Mouse (Mus musculus) forebrain, embryonic 13.5 days (tissue): ENCODE measurements around the gene Pik3r1. TPM values are rescaled to one million over a fixed set of nuclear protein-coding genes. Genes with fewer than 3 reads are reported as not detected.

Experiments
- ATAC-seq: fragments of 200-750 bp; cut with Nextera tagmentation; 2 replicates; pipeline ENCODE4 v1.8.0; 2017
- H3K27ac ChIP-seq: fragments of 300-500 bp; sonication (generic); 2 replicates; pipeline ENCODE4 v1.5.1; 2015; ENCODE audit warnings: inconsistent platforms, mild to moderate bottlenecking, moderate library complexity
- H3K27me3 ChIP-seq: fragments of 300-500 bp; sonication (generic); 2 replicates; pipeline ENCODE4 v1.6.1; 2015; ENCODE audit warnings: mild to moderate bottlenecking, inconsistent platforms
- H3K36me3 ChIP-seq: fragments of 300-500 bp; sonication (generic); 2 replicates; pipeline ENCODE4 v1.6.1; 2015; ENCODE audit warnings: mild to moderate bottlenecking, inconsistent platforms; ENCODE audit not compliant: poor library complexity, severe bottlenecking
- H3K4me1 ChIP-seq: fragments of 300-500 bp; sonication (generic); 2 replicates; pipeline ENCODE4 v1.6.1; 2015; ENCODE audit warnings: inconsistent platforms
- H3K4me2 ChIP-seq: fragments of 300-500 bp; sonication (generic); 2 replicates; pipeline ENCODE4 v1.6.1; 2015; ENCODE audit warnings: inconsistent platforms, mild to moderate bottlenecking, moderate library complexity
- H3K4me3 ChIP-seq: fragments of 300-500 bp; sonication (generic); 2 replicates; pipeline ENCODE4 v1.5.1; 2015; ENCODE audit warnings: mild to moderate bottlenecking, inconsistent platforms
- H3K9ac ChIP-seq: fragments of 300-500 bp; sonication (generic); 2 replicates; pipeline ENCODE4 v1.6.1; 2015; ENCODE audit warnings: mild to moderate bottlenecking, inconsistent platforms
- H3K9me3 ChIP-seq: fragments of 300-500 bp; sonication (generic); replicated peaks from 2 replicates; pipeline ENCODE4 v1.6.1; 2016; ENCODE audit warnings: inconsistent platforms
- WGBS: fragments of 180-500 bp; shearing (Covaris S2); methylation state at CpG from one replicate; pipeline ENCODE4 v1.1.7; 2015; 5-methylcytosine and 5-hydroxymethylcytosine counted together
- polyA plus RNA-seq: library from polyadenylated mRNA; unstranded; fragments of >200 nt; fragmentation: Nextera tagmentation; extraction: Ambion mirVana; gene quantifications from 2 replicates; pipeline ENCODE4 v1.2.1, GENCODE M21; 2015

Gene Pik3r1
- polyA plus RNA-seq, 1 experiment from 2014 or later, result 20.9 TPM

- H3K9ac ChIP-seq, result no peak overlapping the region
- H3K36me3 ChIP-seq, result no peaks in the 10 kb centered on the region
- peaks cover 51% of the 10 kb centered on the region for H3K4me1 ChIP-seq
- 73% methylated on average over 5 of the region's 5 CpGs for WGBS
- no peak overlapping the region for H3K27ac ChIP-seq
- no peak overlapping the region for H3K4me3 ChIP-seq
- ATAC-seq, result no peak
- no peaks in the 10 kb centered on the region for H3K9me3 ChIP-seq
- H3K4me2 ChIP-seq, result no peak overlapping the region
- H3K27me3 ChIP-seq, result peaks cover 15% of the 10 kb centered on the region
Observed at GRCm38 (mm10) chr13:101764111-101764510, 3.9 kb downstream of the Pik3r1 start.

DNA sequence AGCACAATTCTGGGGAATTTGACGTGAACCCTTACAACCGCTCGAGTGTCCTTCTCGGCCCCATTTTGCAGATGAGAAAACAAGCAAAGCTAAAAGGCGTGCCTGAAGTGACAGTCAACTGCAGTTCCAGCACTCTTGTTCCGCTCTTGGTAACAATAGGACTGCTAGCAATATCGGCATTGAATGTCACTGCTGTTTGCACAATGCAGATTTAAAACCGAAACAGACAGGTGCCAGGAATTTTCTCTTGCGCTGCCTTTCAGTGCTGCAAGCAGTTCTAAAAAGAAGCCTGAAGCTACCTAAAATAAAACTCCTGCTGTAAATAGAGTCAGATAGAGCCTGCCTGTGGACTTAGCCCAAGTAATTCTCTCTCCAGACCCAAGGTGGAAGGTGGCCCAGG, 4.3 kb downstream of the Pik3r1 start:
- ATAC-seq, result no peak
- no peak overlapping the region for H3K27ac ChIP-seq
- no peak overlapping the region for H3K9ac ChIP-seq
- no peaks in the 10 kb centered on the region for H3K36me3 ChIP-seq
- WGBS, result 84% methylated on average over 9 of the region's 9 CpGs
- peaks cover 15% of the 10 kb centered on the region for H3K27me3 ChIP-seq
- H3K4me3 ChIP-seq, result no peak overlapping the region
- H3K9me3 ChIP-seq, result no peaks in the 10 kb centered on the region
- H3K4me2 ChIP-seq, result no peak overlapping the region
- H3K4me1 ChIP-seq, result peaks cover 53% of the 10 kb centered on the region

DNA sequence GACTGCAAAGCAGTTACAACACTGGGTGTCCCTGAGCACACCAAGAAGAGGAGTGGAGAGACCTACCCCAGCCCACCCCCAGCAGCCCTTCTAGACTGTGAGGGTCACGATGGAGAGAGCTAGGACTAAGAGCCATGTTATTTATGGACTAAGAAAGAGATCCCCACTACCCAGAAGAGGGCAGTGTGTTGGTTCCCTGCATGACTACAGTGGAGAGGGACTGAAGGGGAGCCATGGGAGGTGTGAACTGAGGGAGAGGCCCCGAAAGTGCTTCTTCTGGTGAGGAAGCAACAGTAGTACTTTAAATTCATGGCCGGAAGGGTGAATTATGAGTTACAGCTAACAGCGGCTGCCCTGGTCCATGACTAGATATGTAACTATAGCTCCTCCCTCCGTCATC, 4.9 kb downstream of the Pik3r1 start:
- WGBS, result 88% methylated on average over 5 of the region's 5 CpGs
- Histone ChIP-seq H3K27ac (no peak overlapping the region), H3K4me1 (peaks cover 56% of the 10 kb centered on the region)

GRCm38 (mm10) chr13:101761617-101762016, 6.4 kb downstream of the Pik3r1 start:
- no peak for ATAC-seq

More for the DNA sequence above, 4.9 kb downstream of the Pik3r1 start:
- Histone ChIP-seq H3K27me3 (peaks cover 15% of the 10 kb centered on the region), H3K36me3 (no peaks in the 10 kb centered on the region), H3K4me3 (no peak overlapping the region), H3K9me3 (no peaks in the 10 kb centered on the region), H3K9ac (no peak overlapping the region), H3K4me2 (no peak overlapping the region)
- ATAC-seq, result no peak

DNA sequence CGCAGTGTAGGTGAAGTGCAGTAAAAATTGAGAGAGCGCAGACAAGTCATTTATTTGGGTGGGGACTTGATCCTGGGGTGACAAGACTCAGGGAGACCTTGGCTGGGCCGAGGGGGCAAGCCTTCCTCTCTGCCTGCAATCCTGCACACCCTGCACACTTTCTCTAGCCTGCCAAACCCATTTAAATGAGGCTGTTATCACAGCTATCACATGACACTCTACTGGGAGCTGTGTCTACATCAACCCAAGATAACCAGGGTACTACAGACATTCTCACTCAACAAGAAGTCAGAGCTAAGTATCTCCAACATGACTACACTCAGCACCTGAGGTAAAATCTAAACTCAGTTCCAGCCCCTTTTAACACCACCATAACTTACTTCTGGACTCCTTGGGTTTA, 7.1 kb downstream of the Pik3r1 start:
- H3K4me1 ChIP-seq, result peaks cover 54% of the 10 kb centered on the region
- no peak for ATAC-seq
- no peaks in the 10 kb centered on the region for H3K9me3 ChIP-seq
- no peak overlapping the region for H3K4me3 ChIP-seq
- H3K36me3 ChIP-seq, result peaks cover 11% of the 10 kb centered on the region; the same call in 1 of the 2 replicates
- WGBS, result 81% methylated on average over 3 of the region's 3 CpGs
- no peak overlapping the region for H3K4me2 ChIP-seq
- H3K9ac ChIP-seq, result no peak overlapping the region
- peaks cover 15% of the 10 kb centered on the region for H3K27me3 ChIP-seq
- H3K27ac ChIP-seq, result no peak overlapping the region

More at GRCm38 (mm10) chr13:101761617-101762016, 6.4 kb downstream of the Pik3r1 start:
- peaks cover 9% of the 10 kb centered on the region; the same call in 1 of the 2 replicates for H3K36me3 ChIP-seq
- peaks cover 15% of the 10 kb centered on the region for H3K27me3 ChIP-seq
- no peaks in the 10 kb centered on the region for H3K9me3 ChIP-seq
- WGBS, result 59% methylated on average over 5 of the region's 5 CpGs
- no peak overlapping the region for H3K27ac ChIP-seq
- no peak overlapping the region for H3K4me3 ChIP-seq
- peaks cover 61% of the 10 kb centered on the region for H3K4me1 ChIP-seq
- no peak overlapping the region for H3K9ac ChIP-seq
- H3K4me2 ChIP-seq, result no peak overlapping the region

- Histone ChIP-seq H3K27ac (no peak overlapping the region; the same call in 1 of the 2 replicates), H3K36me3 (peaks cover 14% of the 10 kb centered on the region; the same call in 1 of the 2 replicates), H3K9me3 (no peaks in the 10 kb centered on the region), H3K27me3 (peaks cover 13% of the 10 kb centered on the region), H3K4me1 (peaks cover 46% of the 10 kb centered on the region), H3K4me3 (no peak overlapping the region), H3K4me2 (no peak overlapping the region), H3K9ac (no peak overlapping the region)
- ATAC-seq, result peak; percentile 39; the same call in 1 of the 2 replicates
- 29% methylated on average over 8 of the region's 8 CpGs for WGBS
Observed at GRCm38 (mm10) chr13:101760001-101760687, 7.9 kb downstream of the Pik3r1 start.

DNA sequence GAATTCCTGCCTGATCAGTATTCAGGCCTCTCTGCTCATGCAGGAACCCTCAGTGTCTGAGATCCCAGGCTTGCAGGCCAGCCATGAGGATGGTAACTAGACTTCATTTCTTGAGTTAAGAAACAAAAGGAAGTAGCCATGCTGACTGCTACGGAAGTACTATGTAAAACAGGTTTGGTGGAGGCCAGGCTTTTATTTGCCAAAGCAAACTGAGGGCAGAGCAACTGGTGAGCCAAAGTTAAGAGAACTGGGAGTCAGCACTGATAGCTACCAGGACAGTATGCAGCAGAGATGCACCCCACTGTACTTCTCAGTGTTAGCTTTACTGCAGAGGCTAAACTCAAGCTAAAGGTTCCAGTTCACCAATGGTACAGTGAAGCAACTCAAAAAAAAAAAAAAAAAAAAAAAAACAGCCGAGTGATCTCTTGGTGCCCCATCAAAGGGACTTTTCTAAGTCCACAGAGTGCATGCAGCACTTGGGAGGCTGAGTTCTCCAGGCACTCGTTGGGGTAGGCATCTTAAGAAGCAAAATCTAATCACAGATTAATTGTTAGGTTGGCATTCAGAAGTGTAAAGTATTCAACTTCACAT, 8.6 kb downstream of the Pik3r1 start:
- WGBS, result 15% methylated on average over 3 of the region's 3 CpGs
- Histone ChIP-seq H3K27me3 (peaks cover 10% of the 10 kb centered on the region), H3K9me3 (no peaks in the 10 kb centered on the region), H3K36me3 (peaks cover 14% of the 10 kb centered on the region; the same call in 1 of the 2 replicates), H3K4me1 (peaks cover 42% of the 10 kb centered on the region), H3K9ac (no peak overlapping the region), H3K4me2 (no peak overlapping the region), H3K4me3 (no peak overlapping the region), H3K27ac (no peak overlapping the region; the same call in 1 of the 2 replicates)
- no peak for ATAC-seq

DNA sequence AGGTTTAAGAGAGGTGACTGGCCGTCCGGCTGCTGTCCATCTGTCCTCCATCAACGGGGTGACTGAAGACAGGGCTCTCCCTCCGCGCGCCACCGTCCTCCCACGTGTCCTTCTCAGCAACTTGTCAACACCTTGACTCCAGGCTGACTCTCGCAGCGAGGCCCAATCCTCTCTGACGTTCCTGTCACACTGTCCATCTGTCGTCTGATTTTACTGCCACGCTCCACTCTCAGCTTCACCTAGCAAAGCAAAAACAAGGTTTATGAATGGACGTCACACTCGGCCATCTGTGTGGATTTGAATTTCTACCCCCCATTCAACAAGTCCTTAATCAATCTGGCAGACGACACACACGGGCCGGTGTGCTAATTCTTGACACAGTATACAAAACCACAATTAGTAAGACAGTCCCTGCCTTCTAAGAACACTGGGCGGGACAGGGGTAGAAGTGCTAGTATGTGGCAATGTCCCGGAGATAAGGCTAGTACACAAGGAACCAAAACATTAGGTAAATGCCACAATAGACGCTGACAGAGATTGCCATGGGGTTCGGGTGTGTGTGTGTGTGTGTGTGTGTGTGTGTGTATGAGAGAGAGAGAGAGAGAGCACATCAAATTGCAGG, 10.1 kb downstream of the Pik3r1 start:
- ATAC-seq, result peak; percentile 67; the same call in 1 of the 2 replicates
- Histone ChIP-seq H3K4me2 (no peak overlapping the region), H3K4me1 (peaks cover 40% of the 10 kb centered on the region)

DNA sequence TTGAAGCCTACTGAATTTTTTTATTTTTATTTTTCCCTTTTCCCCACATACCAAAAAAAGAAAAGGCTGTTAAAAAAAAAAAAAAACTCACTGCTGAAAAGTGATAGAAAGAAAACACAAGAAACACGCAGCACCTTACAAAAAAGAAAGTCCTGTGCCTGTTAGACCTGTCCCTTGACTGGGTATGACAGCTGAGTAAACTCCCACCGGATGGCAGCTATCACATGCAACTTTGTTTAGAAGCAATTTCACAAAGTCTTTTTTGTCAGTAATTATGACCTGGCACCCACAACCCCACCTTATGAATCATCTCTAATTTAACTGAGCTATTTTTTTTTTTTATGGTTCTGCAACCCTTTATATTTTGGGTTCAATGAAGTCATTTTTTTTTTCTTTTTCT, 12.8 kb downstream of the Pik3r1 start:
- Histone ChIP-seq H3K4me1 (peaks cover 27% of the 10 kb centered on the region), H3K4me3 (no peak overlapping the region), H3K9ac (no peak overlapping the region), H3K36me3 (peaks cover 14% of the 10 kb centered on the region; the same call in 1 of the 2 replicates), H3K4me2 (no peak overlapping the region), H3K27me3 (no peaks in the 10 kb centered on the region), H3K9me3 (no peaks in the 10 kb centered on the region), H3K27ac (no peak overlapping the region)
- no peak for ATAC-seq
- WGBS, result 89% methylated on average over 2 of the region's 2 CpGs

More for the DNA sequence above, 10.1 kb downstream of the Pik3r1 start:
- Histone ChIP-seq H3K9me3 (no peaks in the 10 kb centered on the region), H3K4me3 (no peak overlapping the region), H3K9ac (no peak overlapping the region), H3K27me3 (peaks cover 6% of the 10 kb centered on the region), H3K27ac (no peak overlapping the region), H3K36me3 (peaks cover 14% of the 10 kb centered on the region; the same call in 1 of the 2 replicates)
- WGBS, result 72% methylated on average over 22 of the region's 22 CpGs

DNA sequence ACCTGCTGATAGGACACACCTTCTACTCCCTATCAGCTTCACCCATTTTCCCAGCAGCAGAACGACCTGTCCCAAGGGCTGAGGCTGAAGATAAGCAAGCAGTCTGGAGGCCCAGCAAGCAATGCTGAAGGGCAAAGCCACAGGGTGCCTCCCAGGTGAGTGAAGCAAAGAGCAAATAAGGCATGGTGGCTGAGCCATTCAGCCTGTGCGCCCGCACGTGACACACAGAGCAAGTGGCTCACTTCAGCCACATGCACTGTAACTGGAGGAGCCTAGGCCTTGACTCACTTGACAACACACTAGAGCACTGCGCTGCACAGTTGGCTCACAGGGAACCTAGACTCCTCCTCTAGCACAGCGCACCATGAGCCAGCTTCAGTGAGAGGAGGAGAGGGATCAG, 14.4 kb downstream of the Pik3r1 start:
- no peak overlapping the region for H3K27ac ChIP-seq
- WGBS, result 83% methylated on average over 6 of the region's 6 CpGs
- H3K4me1 ChIP-seq, result peaks cover 11% of the 10 kb centered on the region
- no peak overlapping the region for H3K4me3 ChIP-seq
- H3K36me3 ChIP-seq, result peaks cover 14% of the 10 kb centered on the region; the same call in 1 of the 2 replicates
- H3K9me3 ChIP-seq, result no peaks in the 10 kb centered on the region
- H3K9ac ChIP-seq, result no peak overlapping the region
- ATAC-seq, result no peak
- no peaks in the 10 kb centered on the region for H3K27me3 ChIP-seq
- no peak overlapping the region for H3K4me2 ChIP-seq

- Histone ChIP-seq H3K27me3 (no peaks in the 10 kb centered on the region), H3K9ac (no peak overlapping the region), H3K36me3 (peaks cover 4% of the 10 kb centered on the region; the same call in 1 of the 2 replicates), H3K4me3 (no peak overlapping the region), H3K9me3 (no peaks in the 10 kb centered on the region), H3K4me2 (no peak overlapping the region), H3K27ac (no peak overlapping the region), H3K4me1 (no peaks in the 10 kb centered on the region)
- ATAC-seq, result no peak
- WGBS, result 71% methylated on average over 4 of the region's 4 CpGs
Observed at GRCm38 (mm10) chr13:101751816-101752215, 16.2 kb downstream of the Pik3r1 start.

DNA sequence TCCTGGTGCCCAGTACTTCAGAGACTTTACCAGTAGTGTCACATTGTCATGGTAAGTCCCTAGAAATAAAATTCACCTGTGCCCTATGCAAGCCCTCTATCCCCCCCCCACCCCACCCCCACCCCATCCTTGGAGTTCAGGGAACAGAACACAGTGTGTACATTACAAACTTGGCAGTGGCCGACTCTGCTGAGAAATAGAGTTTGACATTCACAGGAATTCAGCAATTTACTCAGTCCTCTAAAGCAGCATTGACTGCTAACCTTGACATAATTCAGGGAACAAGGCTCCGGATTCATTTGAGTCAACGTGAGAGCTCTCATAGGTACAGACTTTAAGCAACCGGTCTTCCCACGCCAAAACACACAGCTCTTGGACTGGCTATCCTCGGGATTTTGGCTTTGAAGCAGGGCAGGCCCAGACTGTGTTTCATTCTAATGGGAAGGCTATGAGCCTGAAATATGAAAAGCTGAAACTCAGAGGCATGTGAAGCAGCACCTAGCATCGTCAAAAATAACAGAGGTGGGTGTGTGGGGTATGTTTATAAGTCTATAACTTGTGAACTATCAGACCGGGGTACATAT, 21.9 kb downstream of the Pik3r1 start:
- Histone ChIP-seq H3K4me1 (no peaks in the 10 kb centered on the region), H3K9me3 (no peaks in the 10 kb centered on the region)
- 92% methylated on average over 8 of the region's 8 CpGs for WGBS

More for the DNA sequence above, 21.9 kb downstream of the Pik3r1 start:
- H3K4me2 ChIP-seq, result no peak overlapping the region
- no peak overlapping the region for H3K27ac ChIP-seq
- H3K36me3 ChIP-seq, result no peaks in the 10 kb centered on the region
- no peak overlapping the region for H3K9ac ChIP-seq
- no peaks in the 10 kb centered on the region for H3K27me3 ChIP-seq
- no peak overlapping the region for H3K4me3 ChIP-seq
- ATAC-seq, result no peak
